Mouse (Mus musculus) gastrocnemius, postnatal 25 days (tissue): ENCODE results near the gene Ppp4r3a. TPM values are rescaled to one million over a fixed set of nuclear protein-coding genes. Genes with fewer than 3 reads are reported as not detected.
A peak's percentile ranks its signal among the peaks of the same experiment; 100 is the strongest.
"Not testable (repeated sequence)": the region's sequence is repeated elsewhere in the genome, so short reads cannot be mapped to it uniquely, and the experiment has no call there.

Source experiments
- DNase-seq: peaks from one replicate; pipeline ENCODE4 v3.0.0; 2022
- total RNA-seq, 2 experiments: library from RNA; stranded (reverse); gene quantifications; 1 replicate in 1 of 2; 2 replicates in 1 of 2; pipeline ENCODE4 v1.2.3; 2021

The Ppp4r3a gene
- total RNA-seq, 2 experiments from 2014 or later, result 14.2 to 14.4 TPM

GRCm38 (mm10) chr12:101028954-101029731 lies 54.4 kb downstream of the Ppp4r3a start, which contains the start of gene Ccdc88c:
Ccdc88c (minus strand) TSS chr12:101029056.
- DNase-seq, result peak; percentile 88

- no peak for DNase-seq
Measured at GRCm38 (mm10) chr12:101028247-101028953, 55.1 kb downstream of the Ppp4r3a start.

GRCm38 (mm10) chr12:101027451-101028246 lies 55.9 kb downstream of the Ppp4r3a start:
- DNase-seq, result no peak

- DNase-seq, result no peak
Measured at GRCm38 (mm10) chr12:101026946-101027345, 56.6 kb downstream of the Ppp4r3a start.

- DNase-seq, result no peak
Measured at GRCm38 (mm10) chr12:101026518-101026917, 57.0 kb downstream of the Ppp4r3a start.

- DNase-seq, result no peak
Measured at GRCm38 (mm10) chr12:101026025-101026424, 57.5 kb downstream of the Ppp4r3a start.

- no peak for DNase-seq
Measured at GRCm38 (mm10) chr12:101025379-101025778, 58.1 kb downstream of the Ppp4r3a start.

GRCm38 (mm10) chr12:101024824-101025223 lies 58.7 kb downstream of the Ppp4r3a start:
- DNase-seq, result no peak

GRCm38 (mm10) chr12:101023143-101023542 lies 60.4 kb downstream of the Ppp4r3a start:
- peak; percentile 4 for DNase-seq

GRCm38 (mm10) chr12:101022353-101022752 lies 61.1 kb downstream of the Ppp4r3a start:
- DNase-seq, result no peak

- peak; percentile 2 for DNase-seq
Measured at GRCm38 (mm10) chr12:101021484-101022226, 61.8 kb downstream of the Ppp4r3a start.

GRCm38 (mm10) chr12:101020210-101021015 lies 63.1 kb downstream of the Ppp4r3a start:
- DNase-seq, result peak; percentile 4

GRCm38 (mm10) chr12:101019443-101019842 lies 64.1 kb downstream of the Ppp4r3a start:
- DNase-seq, result no peak

GRCm38 (mm10) chr12:101019031-101019430 lies 64.5 kb downstream of the Ppp4r3a start:
- DNase-seq, result no peak

- peak; percentile 53 for DNase-seq
Measured at GRCm38 (mm10) chr12:101017971-101018371, 65.5 kb downstream of the Ppp4r3a start.

- DNase-seq, result no peak
Measured at GRCm38 (mm10) chr12:101016412-101016928, 67.0 kb downstream of the Ppp4r3a start.

GRCm38 (mm10) chr12:101015926-101016325 lies 67.6 kb downstream of the Ppp4r3a start:
- DNase-seq, result peak; percentile 36

GRCm38 (mm10) chr12:101015165-101015560 lies 68.3 kb downstream of the Ppp4r3a start:
- DNase-seq, result no peak

- no peak for DNase-seq
Measured at GRCm38 (mm10) chr12:101014549-101015164, 68.8 kb downstream of the Ppp4r3a start.

GRCm38 (mm10) chr12:101013668-101014067 lies 69.8 kb downstream of the Ppp4r3a start:
- DNase-seq, result not testable (repeated sequence)
